Mouse (Mus musculus): ENCODE measurements around the gene Adh6b. TPM values are rescaled to one million over a fixed set of nuclear protein-coding genes. Genes with fewer than 3 reads are reported as not detected.

The Adh6b gene
- polyA plus RNA-seq (2021; fragmentation: Nextera tagmentation): not detected in 2 replicates
- long read RNA-seq, experiment 1: 0 reads
- long read RNA-seq, experiment 2: 0 reads

GRCm38 (mm10) chr3:138341471-138341870 lies at the start of gene Adh6b:
Gene Adh6b (plus strand): TSS chr3:138341775.

GRCm38 (mm10) chr3:138312965-138313364 lies 28.6 kb upstream of the Adh6b start, which contains the start of gene Adh6a:
Gene Adh6a (plus strand): TSS chr3:138313286.

Other genes starting within 250 kb of the Adh6b start
- 7.9 and 9.4 TPM in 2 replicates for gene Trmt10a, start 198.3 kb upstream of the Adh6b start, polyA plus RNA-seq (2021; fragmentation: Nextera tagmentation)
- gene Mttp, start 196.8 kb upstream of the Adh6b start, polyA plus RNA-seq (2021; fragmentation: Nextera tagmentation): 4.2 and 5.4 TPM in 2 replicates
- gene 4930579F01Rik, start 147.9 kb upstream of the Adh6b start, polyA plus RNA-seq (2021; fragmentation: Nextera tagmentation): not detected in 2 replicates
- gene Adh7, start 124.0 kb upstream of the Adh6b start, polyA plus RNA-seq (2021; fragmentation: Nextera tagmentation): 0.04 TPM in 1 of 2 replicates, not detected in the other
- gene Adh1, start 80.8 kb upstream of the Adh6b start, polyA plus RNA-seq (2021; fragmentation: Nextera tagmentation): 0.30 and 0.70 TPM in 2 replicates
- gene Adh6a, start 28.5 kb upstream of the Adh6b start, polyA plus RNA-seq (2021; fragmentation: Nextera tagmentation): not detected in 2 replicates
- not detected in 2 replicates for gene Adh4, start 73.7 kb downstream of the Adh6b start, polyA plus RNA-seq (2021; fragmentation: Nextera tagmentation)
- gene Adh5, start 101.3 kb downstream of the Adh6b start, polyA plus RNA-seq (2021; fragmentation: Nextera tagmentation): 103 and 110 TPM in 2 replicates
- gene Metap1, start 147.7 kb downstream of the Adh6b start, polyA plus RNA-seq (2021; fragmentation: Nextera tagmentation): 21.8 and 23.3 TPM in 2 replicates
- 124 and 129 TPM in 2 replicates for gene Eif4e, start 184.4 kb downstream of the Adh6b start, polyA plus RNA-seq (2021; fragmentation: Nextera tagmentation)